Mouse (Mus musculus): ENCODE data around the gene Foxk2. TPM values are rescaled to one million over a fixed set of nuclear protein-coding genes. Genes with fewer than 3 reads are reported as not detected.

The Foxk2 gene
- polyA plus RNA-seq, 1 experiment from 2014 or later = 7.1 TPM

- H3K27ac ChIP-seq (ENCODE audit: low read length) = peak overlapping the region; percentile 22; the same call in 1 of the 2 replicates
- H3K27me3 ChIP-seq (ENCODE audit: insufficient read depth, low read length) = no peaks in the 10 kb centered on the region
- no peaks in the 10 kb centered on the region for H3K9me3 ChIP-seq (ENCODE audit: low read length)
- peaks cover 2% of the 10 kb centered on the region; the same call in 1 of the 2 replicates for H3K36me3 ChIP-seq (ENCODE audit: insufficient read depth, low read length)
- no peak overlapping the region for H3K4me3 ChIP-seq (ENCODE audit: low read length)
- ATAC-seq (ENCODE audit: low FRiP score, low TSS enrichment) = no peak
- H3K4me1 ChIP-seq (ENCODE audit: insufficient read depth, low read length) = peaks cover 25% of the 10 kb centered on the region
- 0 out of 2 replicates have a peak overlapping the region, but pooled peaks have one; percentile 15 for H3K9ac ChIP-seq (replicated peaks; ENCODE audit: low read length)
- 56% methylated on average over 4 of the region's 4 CpGs for WGBS
- no peak overlapping the region for H3K4me2 ChIP-seq (replicated peaks; ENCODE audit: low read depth, low read length)
These were observed 28.0 kb upstream of the Foxk2 start for GRCm38 (mm10) chr11:121231628-121232291.

- no peak overlapping the region for H3K27ac ChIP-seq (ENCODE audit: low read length)
- H3K36me3 ChIP-seq (ENCODE audit: insufficient read depth, low read length) = no peaks in the 10 kb centered on the region
- no peak overlapping the region for H3K4me3 ChIP-seq (ENCODE audit: low read length)
- H3K27me3 ChIP-seq (ENCODE audit: insufficient read depth, low read length) = no peaks in the 10 kb centered on the region
- no peak overlapping the region for H3K4me2 ChIP-seq (replicated peaks; ENCODE audit: low read depth, low read length)
- 35% methylated on average over 4 of the region's 4 CpGs for WGBS
- peaks cover 22% of the 10 kb centered on the region for H3K4me1 ChIP-seq (ENCODE audit: insufficient read depth, low read length)
- no peak for ATAC-seq (ENCODE audit: low FRiP score, low TSS enrichment)
- H3K9me3 ChIP-seq (ENCODE audit: low read length) = no peaks in the 10 kb centered on the region
- H3K9ac ChIP-seq (replicated peaks; ENCODE audit: low read length) = no peak overlapping the region
These were observed 27.1 kb upstream of the Foxk2 start for GRCm38 (mm10) chr11:121232706-121233105.

GRCm38 (mm10) chr11:121235475-121236238, 24.1 kb upstream of the Foxk2 start:
- ATAC-seq (ENCODE audit: low FRiP score, low TSS enrichment) = no peak
- H3K4me3 ChIP-seq (ENCODE audit: low read length) = peak overlapping the region; percentile 84; the same call in 1 of the 2 replicates
- peak overlapping the region; percentile 79; the same call in 1 of the 2 replicates for H3K9ac ChIP-seq (replicated peaks; ENCODE audit: low read length)

GRCm38 (mm10) chr11:121236564-121237344, 23.0 kb upstream of the Foxk2 start, which contains the start of gene Narf:
Gene Narf, plus strand, starts transcription at chr11:121237253.
- no peaks in the 10 kb centered on the region for H3K27me3 ChIP-seq (ENCODE audit: insufficient read depth, low read length)
- peak within 1 kb of the TSS; percentile 84 for H3K4me3 ChIP-seq (ENCODE audit: low read length)
- peak; percentile 100 for ATAC-seq (ENCODE audit: low FRiP score, low TSS enrichment)
- peak within 1 kb of the TSS; percentile 99 for H3K27ac ChIP-seq (ENCODE audit: low read length)
- peak within 1 kb of the TSS; percentile 61 for H3K4me2 ChIP-seq (replicated peaks; ENCODE audit: low read depth, low read length)
- no peaks in the 10 kb centered on the region for H3K9me3 ChIP-seq (ENCODE audit: low read length)
- peaks cover 17% of the 10 kb centered on the region; the same call in 1 of the 2 replicates for H3K36me3 ChIP-seq (ENCODE audit: insufficient read depth, low read length)
- WGBS = under 1% methylated on average over 50 of the region's 50 CpGs
- H3K4me1 ChIP-seq (ENCODE audit: insufficient read depth, low read length) = peaks cover 21% of the 10 kb centered on the region
- H3K9ac ChIP-seq (replicated peaks; ENCODE audit: low read length) = peak within 1 kb of the TSS; percentile 90

More at GRCm38 (mm10) chr11:121235475-121236238, 24.1 kb upstream of the Foxk2 start:
- H3K4me2 ChIP-seq (replicated peaks; ENCODE audit: low read depth, low read length) = peak overlapping the region; percentile 51
- peak overlapping the region; percentile 99 for H3K27ac ChIP-seq (ENCODE audit: low read length)
- H3K27me3 ChIP-seq (ENCODE audit: insufficient read depth, low read length) = no peaks in the 10 kb centered on the region
- peaks cover 21% of the 10 kb centered on the region for H3K4me1 ChIP-seq (ENCODE audit: insufficient read depth, low read length)
- no peaks in the 10 kb centered on the region for H3K9me3 ChIP-seq (ENCODE audit: low read length)
- H3K36me3 ChIP-seq (ENCODE audit: insufficient read depth, low read length) = peaks cover 16% of the 10 kb centered on the region; the same call in 1 of the 2 replicates
- WGBS = 33% methylated on average over 9 of the region's 9 CpGs

GRCm38 (mm10) chr11:121237345-121238128, 22.3 kb upstream of the Foxk2 start:
- Histone ChIP-seq H3K4me2 (replicated peaks; ENCODE audit: low read depth, low read length) (peak overlapping the region; percentile 61), H3K27ac (ENCODE audit: low read length) (peak overlapping the region; percentile 99), H3K27me3 (ENCODE audit: insufficient read depth, low read length) (no peaks in the 10 kb centered on the region), H3K4me1 (ENCODE audit: insufficient read depth, low read length) (peaks cover 21% of the 10 kb centered on the region), H3K36me3 (ENCODE audit: insufficient read depth, low read length) (peaks cover 23% of the 10 kb centered on the region), H3K9me3 (ENCODE audit: low read length) (no peaks in the 10 kb centered on the region), H3K9ac (replicated peaks; ENCODE audit: low read length) (peak overlapping the region; percentile 90), H3K4me3 (ENCODE audit: low read length) (peak overlapping the region; percentile 84)
- peak; percentile 59; the same call in 1 of the 2 replicates for ATAC-seq (ENCODE audit: low FRiP score, low TSS enrichment)
- WGBS = 2% methylated on average over 28 of the region's 28 CpGs

- Histone ChIP-seq H3K27ac (ENCODE audit: low read length) (no peak overlapping the region), H3K4me1 (ENCODE audit: insufficient read depth, low read length) (peaks cover 21% of the 10 kb centered on the region), H3K4me2 (replicated peaks; ENCODE audit: low read depth, low read length) (no peak overlapping the region), H3K4me3 (ENCODE audit: low read length) (no peak overlapping the region), H3K36me3 (ENCODE audit: insufficient read depth, low read length) (peaks cover 41% of the 10 kb centered on the region), H3K9me3 (ENCODE audit: low read length) (no peaks in the 10 kb centered on the region), H3K9ac (replicated peaks; ENCODE audit: low read length) (no peak overlapping the region), H3K27me3 (ENCODE audit: insufficient read depth, low read length) (no peaks in the 10 kb centered on the region)
- ATAC-seq (ENCODE audit: low FRiP score, low TSS enrichment) = no peak
- WGBS = 99% methylated on average over 2 of the region's 2 CpGs
These were observed 20.1 kb upstream of the Foxk2 start for GRCm38 (mm10) chr11:121239669-121240068.

GRCm38 (mm10) chr11:121250196-121250595, 9.6 kb upstream of the Foxk2 start:
- WGBS = 90% methylated on average over 8 of the region's 8 CpGs

GRCm38 (mm10) chr11:121260211-121260906, 569 bp downstream of the Foxk2 start:
- Histone ChIP-seq H3K27me3 (ENCODE audit: insufficient read depth, low read length) (no peaks in the 10 kb centered on the region), H3K4me1 (ENCODE audit: insufficient read depth, low read length) (peaks cover 18% of the 10 kb centered on the region), H3K9me3 (ENCODE audit: low read length) (no peaks in the 10 kb centered on the region), H3K27ac (ENCODE audit: low read length) (peak overlapping the region; percentile 65), H3K4me2 (replicated peaks; ENCODE audit: low read depth, low read length) (peak overlapping the region; percentile 93), H3K36me3 (ENCODE audit: insufficient read depth, low read length) (peaks cover 17% of the 10 kb centered on the region), H3K4me3 (ENCODE audit: low read length) (peak overlapping the region; percentile 99), H3K9ac (replicated peaks; ENCODE audit: low read length) (peak overlapping the region; percentile 94)
- ATAC-seq (ENCODE audit: low FRiP score, low TSS enrichment) = peak; percentile 1; the same call in 1 of the 2 replicates
- 0% methylated on average over 55 of the region's 60 CpGs for WGBS

More at GRCm38 (mm10) chr11:121250196-121250595, 9.6 kb upstream of the Foxk2 start:
- Histone ChIP-seq H3K4me1 (ENCODE audit: insufficient read depth, low read length) (no peaks in the 10 kb centered on the region), H3K9ac (replicated peaks; ENCODE audit: low read length) (no peak overlapping the region), H3K36me3 (ENCODE audit: insufficient read depth, low read length) (peaks cover 90% of the 10 kb centered on the region), H3K4me2 (replicated peaks; ENCODE audit: low read depth, low read length) (no peak overlapping the region), H3K27me3 (ENCODE audit: insufficient read depth, low read length) (no peaks in the 10 kb centered on the region), H3K27ac (ENCODE audit: low read length) (no peak overlapping the region), H3K9me3 (ENCODE audit: low read length) (no peaks in the 10 kb centered on the region), H3K4me3 (ENCODE audit: low read length) (no peak overlapping the region)
- no peak for ATAC-seq (ENCODE audit: low FRiP score, low TSS enrichment)

All from kidney, embryonic 16.5 days (tissue).